Mouse (Mus musculus) embryonic fibroblast, embryonic 13.5 days (primary cell): ENCODE results near the gene Tuba1c.

ENCODE experiments used
- CTCF ChIP-seq: IDR thresholded peaks from 2 replicates; pipeline ENCODE4 v1.5.1; 2011; ENCODE audit warnings: mild to moderate bottlenecking, control low read depth, low read length, moderate library complexity, borderline replicate concordance; ENCODE audit not compliant: insufficient read depth
- POLR2A ChIP-seq: IDR thresholded peaks from 2 replicates; pipeline ENCODE4 v1.6.1; 2011; ENCODE audit warnings: low read depth, mild to moderate bottlenecking, control low read depth, low read length, moderate library complexity

DNA sequence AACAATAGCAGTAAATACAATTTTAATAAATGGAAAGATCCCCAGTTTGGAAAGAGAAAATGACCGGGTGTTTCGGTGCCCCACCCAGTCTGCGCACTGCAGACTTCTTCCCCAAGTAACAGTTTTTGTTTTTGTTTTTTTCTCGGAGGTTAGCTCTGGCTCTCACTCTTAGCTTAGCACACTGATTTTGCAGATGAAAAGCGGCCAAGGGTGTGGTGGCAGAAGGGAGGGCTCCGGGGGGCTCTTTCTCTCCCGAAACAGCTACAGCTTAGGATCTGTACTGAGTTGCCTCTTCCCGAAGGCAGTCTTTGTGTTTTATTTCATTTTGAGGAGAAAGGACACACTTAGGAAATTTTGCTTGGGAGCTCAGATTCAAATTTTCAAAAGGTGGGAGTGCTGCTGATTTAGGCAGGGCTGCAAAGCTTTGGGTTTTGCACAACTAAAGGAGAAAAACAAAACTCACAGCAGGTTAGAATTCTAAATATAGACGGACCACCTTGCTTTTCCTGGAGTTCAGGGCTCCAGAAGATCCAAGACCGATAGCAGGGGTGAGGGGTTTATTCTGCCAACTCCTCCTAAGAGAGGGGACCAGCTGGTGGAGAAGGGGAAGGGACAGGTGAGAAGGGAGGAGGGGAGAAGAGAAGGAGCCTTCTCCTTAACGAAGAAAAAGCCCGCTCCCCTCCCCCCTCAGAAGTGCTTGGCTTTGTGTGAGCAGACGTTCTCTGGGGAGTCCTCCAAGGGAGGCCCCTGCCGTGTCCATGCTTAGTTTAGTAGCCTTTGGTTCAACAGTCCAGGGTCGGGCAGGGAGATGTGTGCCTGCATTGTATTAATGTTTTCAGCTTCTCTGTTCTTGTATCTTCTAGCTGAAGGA lies 38.8 kb upstream of the Tuba1c start:
- TF ChIP-seq POLR2A (no peak), CTCF (no peak)
